Mouse (Mus musculus) myocyte (in vitro differentiated cells): ENCODE measurements around the gene Spatc1l.

Experiments used
- CEBPB ChIP-seq: IDR thresholded peaks from 2 replicates; pipeline ENCODE4 v1.6.1; 2011; ENCODE audit warnings: mild to moderate bottlenecking, moderate library complexity; ENCODE audit not compliant: poor library complexity, insufficient read depth, severe bottlenecking
- E2F4 ChIP-seq: IDR thresholded peaks from one replicate; pipeline ENCODE4 v1.6.1; 2011; ENCODE audit warnings: mild to moderate bottlenecking, control low read depth, moderate library complexity; ENCODE audit not compliant: insufficient read depth
- MAX ChIP-seq: IDR thresholded peaks from one replicate; pipeline ENCODE4 v1.6.1; 2011; ENCODE audit warnings: low read depth, mild to moderate bottlenecking, control low read depth
- MYOD1 ChIP-seq, 3 experiments: IDR thresholded peaks; one replicate each; pipeline ENCODE4 v1.6.1; 2011; ENCODE audit warnings: control low read depth in 2 of 3, low read depth in 2 of 3, mild to moderate bottlenecking in 2 of 3, moderate library complexity in 1 of 3; ENCODE audit not compliant: insufficient read length in 2 of 3, control insufficient read depth in 1 of 3
- MYOG ChIP-seq, 3 experiments: IDR thresholded peaks; one replicate each; pipeline ENCODE4 v1.6.1; 2011; ENCODE audit warnings: control low read depth in 2 of 3, low read depth in 2 of 3, mild to moderate bottlenecking in 2 of 3; ENCODE audit not compliant: insufficient read length in 2 of 3, control insufficient read depth in 1 of 3, insufficient read depth in 1 of 3
- POLR2A ChIP-seq: IDR thresholded peaks from one replicate; pipeline ENCODE4 v1.6.1; 2011; ENCODE audit warnings: low read depth, mild to moderate bottlenecking, control low read depth, moderate library complexity; ENCODE audit not compliant: insufficient read length
- REST ChIP-seq: IDR thresholded peaks from one replicate; pipeline ENCODE4 v1.6.1; 2011; ENCODE audit warnings: mild to moderate bottlenecking, control low read depth, moderate library complexity; ENCODE audit not compliant: insufficient read depth, insufficient read length
- SRF ChIP-seq: IDR thresholded peaks from one replicate; pipeline ENCODE4 v1.6.1; 2011; ENCODE audit warnings: low read depth; ENCODE audit not compliant: control insufficient read depth, insufficient read length
- TCF3 ChIP-seq: IDR thresholded peaks from one replicate; pipeline ENCODE4 v1.6.1; 2011; ENCODE audit warnings: low read depth, control low read depth; ENCODE audit not compliant: insufficient read length
- USF1 ChIP-seq: IDR thresholded peaks from one replicate; pipeline ENCODE4 v1.6.1; 2011; ENCODE audit warnings: low read depth, mild to moderate bottlenecking, control low read depth, moderate library complexity

DNA sequence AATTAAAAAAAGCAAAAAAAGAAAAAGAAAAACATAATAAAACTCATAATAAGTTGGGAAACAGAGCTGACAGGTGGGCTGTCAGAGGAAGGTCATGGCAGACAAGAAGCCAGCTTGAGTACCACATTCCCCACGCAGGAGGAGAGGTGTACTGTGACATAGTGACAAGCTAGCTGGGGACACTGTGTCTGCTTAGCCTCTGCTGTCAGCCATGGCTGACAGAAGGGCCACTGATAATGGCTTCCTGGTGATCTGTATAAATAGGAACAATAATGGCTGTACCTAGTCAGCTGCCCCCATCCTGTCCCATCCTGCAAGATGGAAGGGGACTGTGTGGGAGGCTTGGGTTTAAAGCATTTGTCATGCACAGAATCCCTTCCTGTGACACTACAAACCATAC, 24.1 kb downstream of the Spatc1l start:
- TF ChIP-seq TCF3 (no peak), MYOD1 (IDR thresholded peaks at IDR 0.05; ENCODE audit: control insufficient read depth in 1 of 3, insufficient read length in 2 of 3, low read depth in 2 of 3) (no peak), POLR2A (no peak), MAX (no peak), REST (no peak), USF1 (no peak), MYOG (IDR thresholded peaks at IDR 0.05; ENCODE audit: control insufficient read depth in 1 of 3, insufficient read depth in 1 of 3, insufficient read length in 2 of 3, low read depth in 2 of 3) (no peak), SRF (no peak), E2F4 (no peak), CEBPB (no peak)
